Mouse (Mus musculus) liver, embryonic 14.5 days (tissue): ENCODE data around the gene Spata25. TPM values are rescaled to one million over a fixed set of nuclear protein-coding genes. Genes with fewer than 3 reads are reported as not detected.
"Not testable (repeated sequence)": the region's sequence is repeated elsewhere in the genome, so short reads cannot be mapped to it uniquely, and the experiment has no call there.

Experiments
- ATAC-seq: fragments of 200-750 bp; cut with Nextera tagmentation; 2 replicates; pipeline ENCODE4 v1.8.0; 2017; ENCODE audit warnings: moderate number of reproducible peaks, mild to moderate bottlenecking, moderate library complexity; ENCODE audit not compliant: insufficient read depth
- DNase-seq, 3 experiments: peaks; one replicate each; pipeline ENCODE4 v3.0.0-alpha.2; 2012 to 2013; ENCODE audit warnings: low read depth in 3 of 3, low spot score in 3 of 3
- H3K27ac ChIP-seq: fragments of 300-500 bp; sonication (generic); 2 replicates; pipeline ENCODE4 v1.5.1; 2014; ENCODE audit warnings: moderate library complexity, mild to moderate bottlenecking, control low read depth, inconsistent platforms
- H3K27me3 ChIP-seq: fragments of 300-500 bp; sonication (generic); 2 replicates; pipeline ENCODE4 v1.6.1; 2014; ENCODE audit warnings: mild to moderate bottlenecking, low read length, moderate library complexity; ENCODE audit not compliant: control insufficient read depth, insufficient read depth
- H3K36me3 ChIP-seq: fragments of 300-500 bp; sonication (generic); replicated peaks from 2 replicates; pipeline ENCODE4 v1.6.1; 2014; ENCODE audit warnings: low read depth; ENCODE audit not compliant: control insufficient read depth, insufficient read depth
- H3K4me1 ChIP-seq, 2 experiments: fragments of 200-500 bp in 1 of 2; fragments of 300-500 bp in 1 of 2; sonication (generic) in 1 of 2; replicated peaks; 2 replicates each; pipeline ENCODE4 v1.6.1; 2012 to 2014; ENCODE audit warnings: antibody characterized with exemption in 1 of 2, inconsistent platforms in 1 of 2, low read length in 1 of 2; ENCODE audit not compliant: control insufficient read depth in 2 of 2, insufficient read depth in 2 of 2
- H3K4me2 ChIP-seq: fragments of 300-500 bp; sonication (generic); 2 replicates; pipeline ENCODE4 v1.6.1; 2014; ENCODE audit warnings: low read depth, mild to moderate bottlenecking, control low read depth, moderate library complexity
- H3K4me3 ChIP-seq, 2 experiments: fragments of 200-500 bp in 1 of 2; fragments of 300-500 bp in 1 of 2; sonication (generic) in 1 of 2; 2 replicates each; pipeline ENCODE4 v1.5.1; 2012 to 2014; ENCODE audit warnings: low read depth in 2 of 2, low read length in 2 of 2, mild to moderate bottlenecking in 2 of 2, control low read depth in 1 of 2, inconsistent platforms in 1 of 2, moderate library complexity in 1 of 2; ENCODE audit not compliant: insufficient read depth in 1 of 2
- H3K9ac ChIP-seq: fragments of 300-500 bp; sonication (generic); replicated peaks from 2 replicates; pipeline ENCODE4 v1.6.1; 2014; ENCODE audit warnings: mild to moderate bottlenecking, control low read depth, moderate library complexity
- H3K9me3 ChIP-seq: fragments of 300-500 bp; sonication (generic); 2 replicates; pipeline ENCODE4 v1.6.1; 2016; ENCODE audit warnings: low read length, mixed read lengths; ENCODE audit not compliant: control insufficient read depth
- CTCF ChIP-seq: IDR thresholded peaks from 2 replicates; pipeline ENCODE4 v1.5.1; 2016; ENCODE audit warnings: antibody characterized with exemption, low read depth, control low read depth
- EP300 ChIP-seq: IDR thresholded peaks from 2 replicates; pipeline ENCODE4 v1.6.1; 2016; ENCODE audit warnings: antibody characterized with exemption, low read depth
- WGBS: fragments of 180-500 bp; shearing (Covaris S2); extraction: QIAGEN DNeasy Blood & Tissue Kit; methylation state at CpG from one replicate; pipeline ENCODE4 v1.1.7; 2014; ENCODE audit not compliant: insufficient replicate concordance; 5-methylcytosine and 5-hydroxymethylcytosine counted together
- polyA plus RNA-seq, 2 experiments: library from polyadenylated mRNA; depleted of rRNA in 1 of 2; stranded (reverse) in 1 of 2; unstranded in 1 of 2; fragments of >200 nt; fragmentation: Nextera tagmentation in 1 of 2; extraction: Ambion mirVana in 1 of 2; gene quantifications; 2 replicates each; pipeline versions ENCODE4 v1.2.1 to v1.2.3; 2012 to 2014

Gene Spata25
- polyA plus RNA-seq, 2 experiments, result not detected

- H3K27me3 ChIP-seq, result peaks cover 45% of the 10 kb centered on the region
- H3K4me2 ChIP-seq, result peak overlapping the region; percentile 49
- no peak for DNase-seq
- TF ChIP-seq EP300 (no peak), CTCF (no peak)
- no peak for ATAC-seq
- H3K36me3 ChIP-seq, result no peaks in the 10 kb centered on the region
- H3K9ac ChIP-seq, result no peak overlapping the region
- no peaks in the 10 kb centered on the region; a peak in 2 of 4 replicates for H3K4me1 ChIP-seq
- 8% methylated on average over 19 of the region's 19 CpGs for WGBS
- H3K9me3 ChIP-seq, result no peaks in the 10 kb centered on the region
- H3K4me3 ChIP-seq, result peak overlapping the region in 1 of 2 experiments; percentile 39; a peak in 2 of 4 replicates
- H3K27ac ChIP-seq, result no peak overlapping the region
Measured at GRCm38 (mm10) chr2:164857842-164858553, 29.7 kb upstream of the Spata25 start.

- no peak within 1 kb of the TSS for H3K27ac ChIP-seq
- no peaks in the 10 kb centered on the region for H3K36me3 ChIP-seq
- peaks cover 45% of the 10 kb centered on the region for H3K27me3 ChIP-seq
- H3K4me2 ChIP-seq, result peak within 1 kb of the TSS; percentile 49
- peak within 1 kb of the TSS; percentile 39 to 44 for H3K4me3 ChIP-seq
- H3K4me1 ChIP-seq, result no peaks in the 10 kb centered on the region; a peak in 2 of 4 replicates
- ATAC-seq (no peak), DNase-seq (no peak)
- no peaks in the 10 kb centered on the region for H3K9me3 ChIP-seq
- TF ChIP-seq EP300, result no peak
- no peak for TF ChIP-seq CTCF
- no peak within 1 kb of the TSS for H3K9ac ChIP-seq
- WGBS, result under 1% methylated on average over 43 of the region's 47 CpGs
Measured at GRCm38 (mm10) chr2:164857101-164857821, 28.9 kb upstream of the Spata25 start, which contains the start of gene Pltp. Pltp (minus strand) TSS chr2:164857711.

GRCm38 (mm10) chr2:164856309-164857100 lies 28.2 kb upstream of the Spata25 start:
- peak overlapping the region; percentile 49 for H3K4me2 ChIP-seq
- no peaks in the 10 kb centered on the region for H3K36me3 ChIP-seq
- no peaks in the 10 kb centered on the region; a peak in 2 of 4 replicates for H3K4me1 ChIP-seq
- TF ChIP-seq EP300, result no peak
- peak overlapping the region; percentile 39 to 44 for H3K4me3 ChIP-seq
- peaks cover 45% of the 10 kb centered on the region for H3K27me3 ChIP-seq
- DNase-seq (no peak), ATAC-seq (no peak)
- no peak overlapping the region for H3K27ac ChIP-seq
- WGBS, result 2% methylated on average over 42 of the region's 42 CpGs
- H3K9me3 ChIP-seq, result no peaks in the 10 kb centered on the region
- no peak overlapping the region for H3K9ac ChIP-seq

- not testable (repeated sequence) for H3K4me3 ChIP-seq, H3K9me3 ChIP-seq, H3K9ac ChIP-seq, H3K27ac ChIP-seq, DNase-seq, H3K36me3 ChIP-seq, ATAC-seq, H3K4me1 ChIP-seq, H3K4me2 ChIP-seq
- peaks cover 45% of the 10 kb centered on the region for H3K27me3 ChIP-seq
- 72% methylated on average over 5 of the region's 5 CpGs for WGBS
Measured at GRCm38 (mm10) chr2:164855572-164855971, 27.2 kb upstream of the Spata25 start.

GRCm38 (mm10) chr2:164850061-164850460 lies 21.7 kb upstream of the Spata25 start:
- Histone ChIP-seq H3K27ac (no peak overlapping the region), H3K27me3 (peaks cover 3% of the 10 kb centered on the region), H3K4me1 (no peaks in the 10 kb centered on the region), H3K9me3 (no peaks in the 10 kb centered on the region), H3K36me3 (no peaks in the 10 kb centered on the region), H3K4me3 (no peak overlapping the region), H3K4me2 (no peak overlapping the region), H3K9ac (no peak overlapping the region)
- DNase-seq (no peak), ATAC-seq (no peak)
- WGBS, result 66% methylated on average over 8 of the region's 8 CpGs
- TF ChIP-seq CTCF (no peak), EP300 (no peak)
